Mouse (Mus musculus): ENCODE data around the gene Baz2a. TPM values are rescaled to one million over a fixed set of nuclear protein-coding genes. Genes with fewer than 3 reads are reported as not detected.
"Not testable (repeated sequence)": the region's sequence is repeated elsewhere in the genome, so short reads cannot be mapped to it uniquely, and the experiment has no call there.

Baz2a gene
- polyA plus RNA-seq, 1 experiment from 2014 or later = 5.8 TPM

DNA sequence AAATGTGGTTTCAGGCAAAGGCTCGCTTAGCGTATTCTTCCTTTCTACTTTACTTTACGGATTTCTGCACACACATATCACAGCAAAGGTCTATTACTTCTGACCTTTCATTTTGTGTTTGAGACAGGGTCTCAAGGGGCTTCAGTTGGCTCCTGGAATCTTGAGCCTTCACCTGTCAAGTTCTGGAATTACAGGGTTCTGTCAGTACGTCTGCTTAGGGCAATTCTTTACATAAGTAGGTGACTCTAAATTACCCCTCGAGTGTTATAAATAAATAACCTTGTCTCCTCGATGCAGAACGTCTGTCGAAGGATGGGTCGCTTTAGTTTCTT is 8.9 kb upstream of the Baz2a start:
- Histone ChIP-seq H3K9ac (peak overlapping the region; percentile 83), H3K36me3 (peaks cover 41% of the 10 kb centered on the region), H3K4me2 (peak overlapping the region; percentile 90), H3K27ac (peak overlapping the region; percentile 83), H3K4me1 (replicated peaks) (peaks cover 37% of the 10 kb centered on the region), H3K27me3 (no peaks in the 10 kb centered on the region), H3K9me3 (replicated peaks) (no peaks in the 10 kb centered on the region), H3K4me3 (replicated peaks) (peak overlapping the region; percentile 68)
- DNase-seq (no peak), ATAC-seq (ENCODE audit: low read depth) (no peak)
- 2% methylated on average over 9 of the region's 9 CpGs for WGBS (ENCODE audit: insufficient replicate concordance)

DNA sequence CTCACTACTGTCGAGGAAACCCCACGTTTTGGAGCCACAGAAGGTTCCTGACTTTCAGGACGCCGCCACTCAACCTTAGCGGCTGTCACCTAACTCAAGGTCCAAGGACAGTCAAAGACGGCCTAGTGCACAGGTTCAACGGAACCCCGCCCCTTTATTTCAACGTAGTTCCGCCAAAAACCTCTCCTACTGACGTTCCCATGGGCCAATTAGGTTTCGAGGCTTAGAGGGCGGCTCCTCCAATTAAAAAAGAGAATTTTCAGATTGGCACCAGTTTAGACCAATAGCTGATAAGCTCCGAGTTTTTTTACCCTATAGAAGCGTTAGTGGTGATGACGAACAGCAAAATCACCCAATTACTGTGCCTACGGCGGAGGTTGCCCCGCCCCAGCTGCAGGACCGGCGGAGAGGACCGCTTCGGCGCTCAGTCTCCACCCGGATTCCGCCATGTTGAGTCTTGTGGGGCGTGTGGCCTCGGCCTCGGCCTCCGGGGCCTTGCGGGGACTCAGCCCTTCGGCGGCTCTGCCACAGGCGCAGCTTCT is 8.4 kb upstream of the Baz2a start, which contains the start of gene Atp5b:
Gene Atp5b, plus strand, starts transcription at position 394 of the 542 bp plus-strand sequence.
- Histone ChIP-seq H3K4me3 (replicated peaks) (peak within 1 kb of the TSS; percentile 96), H3K9ac (peak within 1 kb of the TSS; percentile 97), H3K4me1 (replicated peaks) (peaks cover 42% of the 10 kb centered on the region), H3K4me2 (peak within 1 kb of the TSS; percentile 90), H3K36me3 (peaks cover 41% of the 10 kb centered on the region), H3K9me3 (replicated peaks) (no peaks in the 10 kb centered on the region), H3K27ac (peak within 1 kb of the TSS; percentile 87), H3K27me3 (no peaks in the 10 kb centered on the region)
- WGBS (ENCODE audit: insufficient replicate concordance) = under 1% methylated on average over 34 of the region's 34 CpGs
- DNase-seq (peak; percentile 96), ATAC-seq (ENCODE audit: low read depth) (peak; percentile 96)

DNA sequence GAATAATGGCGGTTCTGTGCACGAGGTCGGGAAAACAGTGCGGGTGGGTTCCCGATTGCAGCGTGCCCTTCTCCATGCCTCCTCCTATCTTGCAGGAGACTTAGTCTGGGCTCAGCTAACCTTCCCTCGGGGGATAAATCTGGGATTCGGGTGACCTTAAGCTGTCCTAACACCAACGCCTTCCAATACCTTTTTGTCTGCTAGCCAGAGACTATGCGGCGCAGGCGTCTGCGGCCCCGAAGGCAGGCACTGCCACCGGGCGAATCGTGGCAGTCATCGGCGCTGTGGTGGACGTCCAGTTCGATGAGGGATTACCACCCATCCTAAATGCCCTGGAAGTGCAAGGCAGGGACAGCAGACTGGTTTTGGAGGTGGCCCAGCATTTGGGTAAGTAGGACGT is 7.7 kb upstream of the Baz2a start:
- Histone ChIP-seq H3K36me3 (peaks cover 47% of the 10 kb centered on the region), H3K9me3 (replicated peaks) (no peaks in the 10 kb centered on the region), H3K27me3 (no peaks in the 10 kb centered on the region), H3K4me1 (replicated peaks) (peaks cover 49% of the 10 kb centered on the region), H3K4me3 (replicated peaks) (peak overlapping the region; percentile 96), H3K4me2 (peak overlapping the region; percentile 90), H3K27ac (peak overlapping the region; percentile 87), H3K9ac (peak overlapping the region; percentile 97)
- under 1% methylated on average over 22 of the region's 22 CpGs for WGBS (ENCODE audit: insufficient replicate concordance)
- no peak for DNase-seq
- ATAC-seq (ENCODE audit: low read depth) = no peak

DNA sequence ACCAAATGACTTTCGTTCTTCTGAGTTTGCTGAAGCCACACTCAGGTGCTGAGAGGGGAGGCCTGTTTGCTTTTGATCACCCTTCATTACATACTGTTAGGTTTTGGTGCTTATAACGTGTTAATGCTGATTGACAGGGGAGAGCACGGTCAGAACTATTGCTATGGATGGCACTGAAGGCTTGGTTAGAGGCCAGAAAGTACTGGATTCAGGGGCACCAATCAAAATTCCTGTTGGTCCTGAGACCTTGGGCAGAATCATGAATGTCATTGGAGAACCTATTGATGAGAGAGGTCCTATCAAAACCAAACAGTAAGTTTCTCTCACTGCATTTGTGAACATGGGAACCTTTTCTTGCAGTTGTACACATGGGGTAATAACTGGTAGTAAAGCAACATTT is 7.2 kb upstream of the Baz2a start:
- Histone ChIP-seq H3K4me1 (replicated peaks) (peaks cover 54% of the 10 kb centered on the region), H3K4me3 (replicated peaks) (peak overlapping the region; percentile 96), H3K9me3 (replicated peaks) (no peaks in the 10 kb centered on the region), H3K36me3 (peaks cover 52% of the 10 kb centered on the region), H3K27me3 (no peaks in the 10 kb centered on the region), H3K9ac (peak overlapping the region; percentile 97), H3K27ac (peak overlapping the region; percentile 87), H3K4me2 (peak overlapping the region; percentile 90)
- WGBS (ENCODE audit: insufficient replicate concordance) = 0% methylated on average over 3 of the region's 3 CpGs
- DNase-seq (no peak), ATAC-seq (ENCODE audit: low read depth) (no peak)

DNA sequence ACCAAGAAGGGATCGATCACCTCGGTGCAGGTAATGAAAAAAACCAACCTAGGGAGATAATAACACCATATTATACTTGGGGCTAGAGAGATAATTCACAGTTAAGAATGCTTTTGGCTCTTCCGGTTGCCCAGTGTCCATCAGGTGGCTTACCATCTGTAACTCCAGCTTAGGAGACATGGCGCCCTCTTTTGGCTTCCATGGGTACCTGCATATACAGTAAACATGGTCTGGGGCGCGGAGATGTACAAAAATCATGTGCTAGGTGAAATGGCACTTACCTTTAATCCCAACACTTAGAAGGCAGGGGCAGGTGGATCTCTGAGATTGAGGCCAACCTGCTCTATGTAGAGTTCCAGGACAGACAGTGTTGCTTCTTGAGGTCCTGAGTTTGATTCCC is 5.0 kb upstream of the Baz2a start:
- Histone ChIP-seq H3K9me3 (replicated peaks) (no peaks in the 10 kb centered on the region), H3K4me1 (replicated peaks) (peaks cover 73% of the 10 kb centered on the region), H3K36me3 (peaks cover 68% of the 10 kb centered on the region), H3K9ac (no peak overlapping the region), H3K4me2 (peak overlapping the region; percentile 18; the same call in 1 of the 2 replicates), H3K27me3 (no peaks in the 10 kb centered on the region), H3K4me3 (replicated peaks) (no peak overlapping the region), H3K27ac (0 out of 2 replicates have a peak overlapping the region, but pooled peaks have one; percentile 22)
- DNase-seq = no peak
- 68% methylated on average over 6 of the region's 6 CpGs for WGBS (ENCODE audit: insufficient replicate concordance)
- no peak for ATAC-seq (ENCODE audit: low read depth)

DNA sequence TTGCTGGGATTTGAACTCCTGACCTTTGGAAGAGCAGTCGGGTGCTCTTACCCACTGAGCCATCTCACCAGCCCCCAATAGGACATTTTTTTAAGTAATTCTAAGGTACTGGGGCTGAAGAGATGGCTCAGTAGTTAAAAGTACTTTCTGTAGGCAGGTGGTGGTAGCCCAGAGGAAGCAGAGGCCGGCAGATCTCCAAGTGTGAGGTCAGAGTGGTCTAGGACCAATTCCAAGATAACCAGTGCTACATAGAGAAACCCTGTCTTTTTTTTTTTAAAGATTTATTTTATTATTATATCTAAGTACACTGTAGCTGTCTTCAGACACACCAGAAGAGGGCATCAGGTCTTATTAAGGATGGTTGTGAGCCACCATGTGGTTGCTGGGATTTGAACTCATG is 4.2 kb upstream of the Baz2a start:
- peaks cover 73% of the 10 kb centered on the region for H3K4me1 ChIP-seq (replicated peaks)
- WGBS (ENCODE audit: insufficient replicate concordance) = 76% methylated on average over 2 of the region's 2 CpGs
- H3K27ac ChIP-seq; H3K4me3 ChIP-seq (replicated peaks); H3K27me3 ChIP-seq; H3K4me2 ChIP-seq; H3K9me3 ChIP-seq (replicated peaks); H3K9ac ChIP-seq; DNase-seq; ATAC-seq (ENCODE audit: low read depth): not testable (repeated sequence)
- H3K36me3 ChIP-seq = peaks cover 68% of the 10 kb centered on the region

DNA sequence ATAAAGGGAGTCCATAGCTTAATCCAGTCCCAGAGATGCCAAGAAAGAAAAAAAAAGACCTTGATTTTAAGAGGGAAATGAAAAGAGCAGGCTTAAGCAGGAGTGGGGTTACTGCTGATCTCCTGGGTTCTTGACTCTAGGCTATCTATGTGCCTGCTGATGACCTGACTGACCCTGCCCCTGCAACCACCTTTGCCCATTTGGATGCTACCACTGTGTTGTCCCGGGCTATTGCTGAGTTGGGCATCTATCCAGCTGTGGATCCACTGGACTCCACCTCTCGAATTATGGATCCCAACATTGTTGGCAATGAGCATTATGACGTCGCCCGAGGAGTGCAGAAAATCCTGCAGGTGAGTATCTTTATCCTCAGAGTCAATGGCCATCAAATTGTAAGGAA is 3.2 kb upstream of the Baz2a start:
- Histone ChIP-seq H3K9me3 (replicated peaks) (no peaks in the 10 kb centered on the region), H3K4me3 (replicated peaks) (no peak overlapping the region), H3K27me3 (no peaks in the 10 kb centered on the region), H3K27ac (peak overlapping the region; percentile 18; the same call in 1 of the 2 replicates), H3K4me2 (no peak overlapping the region), H3K36me3 (peaks cover 68% of the 10 kb centered on the region), H3K4me1 (replicated peaks) (peaks cover 71% of the 10 kb centered on the region), H3K9ac (no peak overlapping the region)
- DNase-seq = no peak
- WGBS (ENCODE audit: insufficient replicate concordance) = 89% methylated on average over 5 of the region's 5 CpGs
- no peak for ATAC-seq (ENCODE audit: low read depth)

GRCm38 (mm10) chr10:128089842-128090241 is 1.5 kb upstream of the Baz2a start:
- H3K9me3 ChIP-seq (replicated peaks) = no peaks in the 10 kb centered on the region
- H3K36me3 ChIP-seq = peaks cover 60% of the 10 kb centered on the region
- no peak overlapping the region; the same call in 1 of the 2 replicates for H3K9ac ChIP-seq
- H3K27me3 ChIP-seq = no peaks in the 10 kb centered on the region
- H3K4me2 ChIP-seq = no peak overlapping the region
- H3K4me3 ChIP-seq (replicated peaks) = no peak overlapping the region
- H3K4me1 ChIP-seq (replicated peaks) = peaks cover 79% of the 10 kb centered on the region
- ATAC-seq (ENCODE audit: low read depth) (no peak), DNase-seq (peak; percentile 8)
- WGBS (ENCODE audit: insufficient replicate concordance) = 16% methylated on average over 5 of the region's 5 CpGs
- peak overlapping the region; percentile 98 for H3K27ac ChIP-seq

DNA sequence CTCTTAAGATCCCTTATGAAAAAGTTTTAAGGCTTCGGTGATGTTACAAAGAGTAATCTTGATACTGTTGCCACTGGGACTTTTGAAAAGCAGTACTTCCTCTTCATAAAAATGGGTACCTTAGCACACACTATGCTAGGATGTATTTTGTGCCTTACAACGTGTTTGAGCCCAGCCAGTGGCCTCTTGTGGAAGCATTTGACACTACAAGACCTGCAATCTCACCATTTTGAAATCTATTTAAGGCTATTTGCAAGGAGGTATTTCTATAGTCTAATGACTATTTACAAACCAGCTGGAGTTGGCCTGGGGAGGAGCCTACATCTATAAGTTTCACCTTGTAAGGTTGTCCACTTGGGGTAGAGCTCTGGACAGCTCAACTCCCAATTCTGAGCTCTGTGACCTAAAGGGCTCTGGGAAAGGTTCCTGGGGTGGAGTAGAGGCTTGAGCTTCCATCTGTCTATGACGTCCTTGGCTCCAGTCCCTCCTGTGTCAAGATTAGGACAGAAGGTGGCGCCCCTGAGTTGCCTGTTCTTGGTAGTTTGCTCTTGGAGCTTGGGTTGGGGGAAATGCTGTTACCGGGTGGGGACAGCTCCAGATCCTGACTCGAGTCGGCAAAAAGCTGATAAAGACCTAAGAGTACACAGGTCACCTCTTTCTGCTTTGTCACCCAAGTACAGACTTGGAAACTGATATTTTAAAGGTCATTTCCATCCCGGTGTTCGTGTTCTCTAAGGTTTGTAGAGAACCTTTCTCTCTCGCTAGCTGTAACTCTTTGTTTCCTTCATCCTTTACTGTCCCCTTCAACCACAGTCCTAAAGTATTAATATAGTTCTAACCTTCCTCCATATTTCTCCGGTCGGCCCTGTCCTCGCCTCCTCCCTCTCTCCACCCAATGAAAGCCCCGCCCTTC is 470 bp upstream of the Baz2a start:
- peak overlapping the region; percentile 98 for H3K27ac ChIP-seq
- DNase-seq (peak; percentile 88), ATAC-seq (ENCODE audit: low read depth) (peak; percentile 85)
- peaks cover 49% of the 10 kb centered on the region for H3K36me3 ChIP-seq
- no peaks in the 10 kb centered on the region for H3K27me3 ChIP-seq
- 4% methylated on average over 14 of the region's 14 CpGs for WGBS (ENCODE audit: insufficient replicate concordance)
- no peaks in the 10 kb centered on the region for H3K9me3 ChIP-seq (replicated peaks)
- H3K9ac ChIP-seq = peak overlapping the region; percentile 97
- H3K4me1 ChIP-seq (replicated peaks) = peaks cover 79% of the 10 kb centered on the region
- H3K4me3 ChIP-seq (replicated peaks) = peak overlapping the region; percentile 96
- peak overlapping the region; percentile 95 for H3K4me2 ChIP-seq

- Histone ChIP-seq H3K4me2 (peak overlapping the region; percentile 95), H3K27me3 (no peaks in the 10 kb centered on the region), H3K27ac (peak overlapping the region; percentile 98), H3K9ac (peak overlapping the region; percentile 97), H3K36me3 (peaks cover 30% of the 10 kb centered on the region), H3K9me3 (replicated peaks) (no peaks in the 10 kb centered on the region), H3K4me3 (replicated peaks) (peak overlapping the region; percentile 96), H3K4me1 (replicated peaks) (peaks cover 80% of the 10 kb centered on the region)
- DNase-seq (peak; percentile 75), ATAC-seq (ENCODE audit: low read depth) (peak; percentile 27)
- WGBS (ENCODE audit: insufficient replicate concordance) = under 1% methylated on average over 79 of the region's 88 CpGs
Observed at GRCm38 (mm10) chr10:128092506-128093495, 1.4 kb downstream of the Baz2a start.

Measured in liver, embryonic 13.5 days (tissue).